Mouse (Mus musculus) cortical plate, adult 2 months (tissue): Measurements from ENCODE around the gene Snx19.

Experiments used
- CTCF ChIP-seq: fragments of 200-500 bp; IDR thresholded peaks from 2 replicates; pipeline ENCODE4 v1.5.1; 2011; ENCODE audit warnings: mild to moderate bottlenecking, control low read depth, low read length; ENCODE audit not compliant: insufficient read depth; ENCODE audit errors: extremely low read depth
- POLR2A ChIP-seq: fragments of 200-500 bp; IDR thresholded peaks from 2 replicates; pipeline ENCODE4 v1.6.1; 2011; ENCODE audit warnings: mild to moderate bottlenecking, low read length, control low read depth; ENCODE audit not compliant: insufficient read depth; ENCODE audit errors: extremely low read depth

GRCm38 (mm10) chr9:30480043-30480442 lies 53.1 kb downstream of the Snx19 start:
- TF ChIP-seq POLR2A (no peak), CTCF (no peak)
